Mouse (Mus musculus) small intestine, adult 2 months (tissue): ENCODE measurements around the gene Fbln5.

ENCODE experiments used
- CTCF ChIP-seq: fragments of 200-500 bp; IDR thresholded peaks from 2 replicates; pipeline ENCODE4 v1.5.1; 2012; ENCODE audit warnings: low read depth, mild to moderate bottlenecking, control low read depth, inconsistent platforms, low read length, moderate library complexity, mixed read lengths; ENCODE audit not compliant: insufficient replicate concordance, insufficient read length; ENCODE audit errors: extremely low read depth
- POLR2A ChIP-seq: fragments of 200-500 bp; IDR thresholded peaks from 2 replicates; pipeline ENCODE4 v1.6.1; 2012; ENCODE audit warnings: low read depth, mild to moderate bottlenecking, control low read depth, inconsistent platforms, low read length, moderate library complexity

GRCm38 (mm10) chr12:101742375-101742774 lies 76.5 kb downstream of the Fbln5 start:
- TF ChIP-seq CTCF (no peak), POLR2A (no peak)
